Mouse (Mus musculus): ENCODE results near the gene Olfr536. TPM values are rescaled to one million over a fixed set of nuclear protein-coding genes. Genes with fewer than 3 reads are reported as not detected.
"Not testable (repeated sequence)": the region's sequence is repeated elsewhere in the genome, so short reads cannot be mapped to it uniquely, and the experiment has no call there.

Gene Olfr536
- total RNA-seq (2021) = not detected

- DNase-seq (ENCODE audit: extremely low spot score in 1 of 2, low spot score in 2 of 2) = peak; percentile 1 to 21
- intact Hi-C loops (cut with DNase I) = not testable (repeated sequence)
Measured at GRCm38 (mm10) chr7:140507346-140508021, at the start of gene Olfr536. Gene Olfr536 (minus strand): TSS chr7:140507396.

GRCm38 (mm10) chr7:140539746-140540145 lies 32.5 kb upstream of the Olfr536 start:
- no peak for DNase-seq (ENCODE audit: extremely low spot score in 1 of 2, low spot score in 2 of 2)
- intact Hi-C loops (cut with DNase I) = no loop called here

- intact Hi-C loops (cut with DNase I) = no loop called here
- no peak for DNase-seq (ENCODE audit: extremely low spot score in 1 of 2, low spot score in 2 of 2)
Measured at GRCm38 (mm10) chr7:140494702-140495101, 12.5 kb downstream of the Olfr536 start.

- DNase-seq (ENCODE audit: extremely low spot score in 1 of 2, low spot score in 2 of 2) = no peak
- intact Hi-C loops (cut with DNase I) = no loop called here
Measured at GRCm38 (mm10) chr7:140494231-140494630, 13.0 kb downstream of the Olfr536 start.

GRCm38 (mm10) chr7:140488981-140489380 lies 18.2 kb downstream of the Olfr536 start:
- intact Hi-C loops (cut with DNase I) = no loop called here
- DNase-seq (ENCODE audit: extremely low spot score in 1 of 2, low spot score in 2 of 2) = no peak

GRCm38 (mm10) chr7:140483916-140484315 lies 23.3 kb downstream of the Olfr536 start, which contains the start of gene Olfr535:
Gene Olfr535 (plus strand): TSS chr7:140484216.
- no peak for DNase-seq (ENCODE audit: extremely low spot score in 1 of 2, low spot score in 2 of 2)
- intact Hi-C loops (cut with DNase I) = no loop called here

- intact Hi-C loops (cut with DNase I) = no loop called here
- peak in 1 of 2 experiments; percentile 5 for DNase-seq (ENCODE audit: extremely low spot score in 1 of 2, low spot score in 2 of 2)
Measured at GRCm38 (mm10) chr7:140478733-140479132, 28.5 kb downstream of the Olfr536 start.

- intact Hi-C loops (cut with DNase I) = no loop called here
- DNase-seq (ENCODE audit: extremely low spot score in 1 of 2, low spot score in 2 of 2) = no peak
Measured at GRCm38 (mm10) chr7:140477886-140478285, 29.3 kb downstream of the Olfr536 start.

GRCm38 (mm10) chr7:140463070-140463469 lies 44.1 kb downstream of the Olfr536 start, which contains the start of gene Olfr533:
Gene Olfr533 (plus strand): TSS chr7:140463370.
- intact Hi-C loops (cut with DNase I); DNase-seq (ENCODE audit: extremely low spot score in 1 of 2, low spot score in 2 of 2): not testable (repeated sequence)

Other genes starting within 250 kb of the Olfr536 start
- gene Olfr525, start 186.5 kb downstream of the Olfr536 start, total RNA-seq (2021) = not detected
- not detected for gene Olfr527, start 173.4 kb downstream of the Olfr536 start, total RNA-seq (2021)
- gene Olfr60, start 145.7 kb downstream of the Olfr536 start, total RNA-seq (2021) = not detected
- gene Olfr530, start 131.1 kb downstream of the Olfr536 start, total RNA-seq (2021) = not detected
- gene Olfr531, start 104.5 kb downstream of the Olfr536 start, total RNA-seq (2021) = not detected
- gene Olfr532, start 85.8 kb downstream of the Olfr536 start, total RNA-seq (2021) = not detected
- not detected for gene Olfr533, start 44.0 kb downstream of the Olfr536 start, total RNA-seq (2021)
- gene Olfr535, start 23.2 kb downstream of the Olfr536 start, total RNA-seq (2021) = not detected
- not detected for gene Olfr538, start 60.5 kb upstream of the Olfr536 start, total RNA-seq (2021)
- under 1 TPM; 0.04 to 0.06 TPM for gene Olfr46, start 93.9 kb upstream of the Olfr536 start, total RNA-seq (2021)
- gene Olfr61, start 121.6 kb upstream of the Olfr536 start, total RNA-seq (2021) = not detected
- not detected for gene Olfr53, start 139.1 kb upstream of the Olfr536 start, total RNA-seq (2021)
- gene Olfr539, start 152.5 kb upstream of the Olfr536 start, total RNA-seq (2021) = under 1 TPM; 0.04 to 0.06 TPM
- gene Olfr45, start 174.6 kb upstream of the Olfr536 start, total RNA-seq (2021) = under 1 TPM in 1 of 2 experiments, not detected in 1; 0.10 TPM
- gene Olfr541, start 189.9 kb upstream of the Olfr536 start, total RNA-seq (2021) = not detected

All from left cerebral cortex, postnatal 10 days (tissue).